Mouse (Mus musculus) olfactory bulb, adult 2 months (tissue): ENCODE results near the gene Mtcl1. TPM values are rescaled to one million over a fixed set of nuclear protein-coding genes. Genes with fewer than 3 reads are reported as not detected.

Source experiments
- H3K27ac ChIP-seq: fragments of 200-500 bp; 2 replicates; pipeline ENCODE4 v1.5.1; 2012; ENCODE audit warnings: low read depth, low read length; ENCODE audit not compliant: insufficient read depth
- H3K4me1 ChIP-seq: fragments of 200-500 bp; 2 replicates; pipeline ENCODE4 v1.6.1; 2012; ENCODE audit warnings: low read length; ENCODE audit not compliant: control insufficient read depth, insufficient read depth
- H3K4me3 ChIP-seq: fragments of 200-500 bp; 2 replicates; pipeline ENCODE4 v1.5.1; 2012; ENCODE audit warnings: mild to moderate bottlenecking, low read depth, low read length, moderate library complexity; ENCODE audit not compliant: insufficient read depth
- CTCF ChIP-seq: fragments of 200-500 bp; IDR thresholded peaks from 2 replicates; pipeline ENCODE4 v1.5.1; 2012; ENCODE audit warnings: low read depth, mild to moderate bottlenecking, low read length, moderate library complexity; ENCODE audit not compliant: insufficient read depth
- POLR2A ChIP-seq: fragments of 200-500 bp; IDR thresholded peaks from 2 replicates; pipeline ENCODE4 v1.6.1; 2012; ENCODE audit warnings: mild to moderate bottlenecking, low read depth, low read length, moderate library complexity; ENCODE audit not compliant: insufficient read depth
- WGBS: fragments of 180-500 bp; shearing (Covaris S2); methylation state at CpG from one replicate; pipeline ENCODE4 v1.1.7; 2018; 5-methylcytosine and 5-hydroxymethylcytosine counted together
- polyA plus RNA-seq: library from polyadenylated mRNA; stranded (reverse); fragments of >200 nt; gene quantifications from 2 replicates; pipeline ENCODE4 v1.2.4, GENCODE M21; 2012; ENCODE audit warnings: low replicate concordance; ENCODE audit not compliant: missing spikeins, insufficient read depth, insufficient read length

Gene Mtcl1
- polyA plus RNA-seq, 1 experiment, result not detected

DNA sequence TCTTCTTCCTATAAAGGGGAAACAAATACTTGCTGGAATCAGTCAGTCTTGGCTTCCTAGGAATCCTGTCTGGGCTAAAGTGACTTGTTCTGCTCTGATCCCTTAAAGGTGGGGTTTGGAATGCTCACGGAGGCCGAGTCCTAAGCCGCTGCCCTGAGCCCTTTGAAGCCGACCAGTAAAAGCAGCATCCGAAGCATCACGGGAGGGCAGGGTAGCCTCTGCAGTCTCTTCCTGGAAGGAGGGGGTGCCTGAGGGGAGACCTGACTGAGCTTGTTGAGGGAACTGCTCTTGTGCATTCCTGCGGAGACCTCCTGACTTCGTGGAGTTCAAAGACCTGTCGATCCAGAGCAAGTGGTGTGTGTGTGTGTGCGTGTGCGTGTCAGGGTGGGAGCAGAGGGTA is 103.2 kb downstream of the Mtcl1 start:
- TF ChIP-seq POLR2A (no peak), CTCF (no peak)
- Histone ChIP-seq H3K27ac (no peak overlapping the region), H3K4me1 (peaks cover 4% of the 10 kb centered on the region; the same call in 1 of the 2 replicates), H3K4me3 (no peak overlapping the region)
- WGBS, result 87% methylated on average over 11 of the region's 11 CpGs

GRCm38 (mm10) chr17:66345680-66346079 is 103.9 kb downstream of the Mtcl1 start:
- 52% methylated on average over 15 of the region's 15 CpGs for WGBS
- Histone ChIP-seq H3K27ac (no peak overlapping the region), H3K4me3 (no peak overlapping the region), H3K4me1 (peaks cover 4% of the 10 kb centered on the region; the same call in 1 of the 2 replicates)
- no peak for TF ChIP-seq CTCF
- TF ChIP-seq POLR2A, result no peak

GRCm38 (mm10) chr17:66342932-66343331 is 106.6 kb downstream of the Mtcl1 start:
- WGBS, result 90% methylated on average over 18 of the region's 18 CpGs
- TF ChIP-seq CTCF (no peak), POLR2A (no peak)
- Histone ChIP-seq H3K4me3 (no peak overlapping the region), H3K4me1 (peaks cover 4% of the 10 kb centered on the region; the same call in 1 of the 2 replicates), H3K27ac (no peak overlapping the region)

DNA sequence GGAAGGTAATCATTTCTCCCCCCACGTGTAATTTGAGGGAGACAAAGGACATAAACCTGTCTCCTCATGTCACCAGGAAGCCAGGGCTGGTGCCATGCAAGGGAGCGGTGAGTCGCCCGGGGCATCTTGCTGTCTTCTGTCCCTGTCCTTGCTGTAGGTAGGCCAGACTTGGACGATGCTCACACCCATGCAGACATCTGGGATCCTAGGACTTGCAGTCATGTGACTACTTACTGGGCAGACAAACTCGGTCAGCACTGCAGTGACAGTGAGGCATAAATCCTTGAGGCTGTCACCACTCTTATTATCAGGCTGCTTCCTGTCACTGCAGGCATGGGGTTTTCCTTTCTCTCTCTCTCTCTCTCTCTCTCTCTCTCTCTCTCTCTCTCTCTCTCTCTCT is 107.9 kb downstream of the Mtcl1 start:
- no peak for TF ChIP-seq POLR2A
- no peak for TF ChIP-seq CTCF
- Histone ChIP-seq H3K4me3 (no peak overlapping the region), H3K4me1 (peaks cover 4% of the 10 kb centered on the region; the same call in 1 of the 2 replicates), H3K27ac (no peak overlapping the region)
- WGBS, result 90% methylated on average over 6 of the region's 6 CpGs

DNA sequence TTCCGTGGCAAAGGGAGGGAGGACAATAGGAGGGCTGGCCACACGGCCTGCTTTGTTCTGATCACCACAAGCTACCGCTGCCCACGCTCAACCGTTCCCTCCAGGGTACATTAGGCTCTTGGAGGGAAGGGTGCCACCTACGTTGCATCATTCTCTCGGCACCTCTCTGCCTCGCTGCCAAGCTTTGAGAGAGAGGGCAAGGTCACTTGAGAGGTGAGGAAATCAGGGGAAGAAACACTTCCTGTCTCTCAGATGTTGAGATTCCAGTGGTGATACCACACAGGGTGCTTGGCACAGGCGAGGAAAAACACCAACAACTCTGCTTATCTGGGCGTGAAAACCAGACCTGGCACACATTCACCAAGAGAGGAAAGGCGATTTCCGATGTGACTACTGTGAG is 108.8 kb downstream of the Mtcl1 start:
- no peak for TF ChIP-seq CTCF
- TF ChIP-seq POLR2A, result no peak
- H3K4me1 ChIP-seq, result peaks cover 2% of the 10 kb centered on the region; the same call in 1 of the 2 replicates
- H3K4me3 ChIP-seq, result no peak overlapping the region
- H3K27ac ChIP-seq, result no peak overlapping the region
- WGBS, result 69% methylated on average over 12 of the region's 12 CpGs

GRCm38 (mm10) chr17:66337929-66338328 is 111.6 kb downstream of the Mtcl1 start:
- Histone ChIP-seq H3K27ac (no peak overlapping the region), H3K4me1 (peaks cover 4% of the 10 kb centered on the region; the same call in 1 of the 2 replicates)
- WGBS, result 88% methylated on average over 13 of the region's 13 CpGs

DNA sequence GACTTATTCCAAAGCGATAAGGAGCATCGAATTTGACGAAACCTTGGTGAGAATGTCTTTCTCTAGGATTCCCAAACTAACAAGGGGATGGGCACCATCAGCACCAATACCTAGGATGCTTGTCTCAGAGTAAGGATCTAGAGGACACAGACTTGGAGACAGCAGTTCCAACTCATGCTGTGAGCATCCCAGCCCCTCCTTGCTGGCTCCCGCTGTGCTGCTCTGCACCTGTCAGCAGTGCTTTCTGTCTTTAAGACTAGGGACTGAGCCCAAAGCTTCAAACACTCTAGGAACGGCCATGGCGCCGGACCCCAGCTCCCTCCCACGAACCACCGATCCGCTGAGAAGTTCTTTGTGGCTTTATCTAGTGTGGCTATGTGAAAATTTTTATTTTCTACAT is 114.0 kb downstream of the Mtcl1 start:
- no peak overlapping the region for H3K27ac ChIP-seq
- WGBS, result 91% methylated on average over 10 of the region's 10 CpGs
- no peak overlapping the region for H3K4me3 ChIP-seq
- TF ChIP-seq POLR2A, result no peak
- peaks cover 4% of the 10 kb centered on the region; the same call in 1 of the 2 replicates for H3K4me1 ChIP-seq

More at GRCm38 (mm10) chr17:66337929-66338328, 111.6 kb downstream of the Mtcl1 start:
- TF ChIP-seq POLR2A (no peak), CTCF (no peak)
- H3K4me3 ChIP-seq, result no peak overlapping the region

DNA sequence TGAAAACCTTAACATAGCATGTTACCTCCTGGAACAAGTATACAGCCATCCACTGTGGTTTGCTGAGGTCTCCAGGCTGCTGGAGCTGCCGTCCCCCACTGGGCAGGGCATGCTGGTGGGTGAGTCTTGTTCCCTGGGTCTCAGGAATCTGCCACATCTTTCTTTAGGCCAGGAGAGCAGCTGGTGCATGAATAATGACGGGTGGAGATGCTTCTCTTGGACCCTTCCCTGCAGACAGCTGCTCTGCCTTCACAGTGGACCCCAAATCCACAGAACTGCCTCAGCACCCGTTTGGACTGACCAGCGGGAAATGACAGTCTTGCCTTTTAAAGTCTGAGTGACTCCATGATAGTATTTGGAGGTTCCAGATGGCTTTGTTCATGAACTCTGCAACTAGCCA is 114.7 kb downstream of the Mtcl1 start:
- TF ChIP-seq POLR2A (no peak), CTCF (no peak)
- peaks cover 4% of the 10 kb centered on the region; the same call in 1 of the 2 replicates for H3K4me1 ChIP-seq
- H3K4me3 ChIP-seq, result no peak overlapping the region
- H3K27ac ChIP-seq, result no peak overlapping the region
- WGBS, result 79% methylated on average over 4 of the region's 4 CpGs

GRCm38 (mm10) chr17:66331207-66331606 is 118.3 kb downstream of the Mtcl1 start:
- TF ChIP-seq POLR2A (no peak), CTCF (no peak)
- H3K4me1 ChIP-seq, result peaks cover 5% of the 10 kb centered on the region; the same call in 1 of the 2 replicates
- no peak overlapping the region for H3K27ac ChIP-seq
- 34% methylated on average over 6 of the region's 6 CpGs for WGBS
- H3K4me3 ChIP-seq, result no peak overlapping the region

DNA sequence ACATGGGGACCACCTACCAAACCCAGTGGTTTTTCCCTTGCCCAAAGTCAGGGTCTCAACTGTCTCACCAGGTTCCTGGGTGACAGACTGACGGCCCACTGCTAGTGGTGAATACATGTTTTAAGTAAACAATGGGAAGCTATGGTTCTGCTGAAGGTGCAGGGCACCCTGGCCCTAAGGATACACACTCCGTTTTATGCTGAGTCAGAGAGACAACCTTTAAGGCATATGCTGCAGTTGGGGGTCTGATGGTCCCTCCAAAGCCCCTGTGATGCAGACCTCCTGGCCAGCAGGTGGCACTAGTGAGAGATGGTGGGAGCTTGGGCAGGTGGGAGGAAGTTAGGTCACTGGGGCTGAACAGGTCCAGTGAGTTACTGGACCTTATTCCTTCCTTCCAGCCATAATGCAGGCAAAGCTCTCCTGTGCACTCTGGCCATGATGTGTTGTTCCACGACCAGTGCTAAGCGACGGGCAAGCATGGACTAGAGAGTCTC is 123.0 kb downstream of the Mtcl1 start:
- no peak for TF ChIP-seq CTCF
- TF ChIP-seq POLR2A, result no peak
- Histone ChIP-seq H3K4me3 (no peak overlapping the region), H3K4me1 (peaks cover 21% of the 10 kb centered on the region), H3K27ac (no peak overlapping the region)
- 90% methylated on average over 5 of the region's 5 CpGs for WGBS
